ENCODE assay signal across 9 mouse cellular contexts in the genomic region with DNA sequence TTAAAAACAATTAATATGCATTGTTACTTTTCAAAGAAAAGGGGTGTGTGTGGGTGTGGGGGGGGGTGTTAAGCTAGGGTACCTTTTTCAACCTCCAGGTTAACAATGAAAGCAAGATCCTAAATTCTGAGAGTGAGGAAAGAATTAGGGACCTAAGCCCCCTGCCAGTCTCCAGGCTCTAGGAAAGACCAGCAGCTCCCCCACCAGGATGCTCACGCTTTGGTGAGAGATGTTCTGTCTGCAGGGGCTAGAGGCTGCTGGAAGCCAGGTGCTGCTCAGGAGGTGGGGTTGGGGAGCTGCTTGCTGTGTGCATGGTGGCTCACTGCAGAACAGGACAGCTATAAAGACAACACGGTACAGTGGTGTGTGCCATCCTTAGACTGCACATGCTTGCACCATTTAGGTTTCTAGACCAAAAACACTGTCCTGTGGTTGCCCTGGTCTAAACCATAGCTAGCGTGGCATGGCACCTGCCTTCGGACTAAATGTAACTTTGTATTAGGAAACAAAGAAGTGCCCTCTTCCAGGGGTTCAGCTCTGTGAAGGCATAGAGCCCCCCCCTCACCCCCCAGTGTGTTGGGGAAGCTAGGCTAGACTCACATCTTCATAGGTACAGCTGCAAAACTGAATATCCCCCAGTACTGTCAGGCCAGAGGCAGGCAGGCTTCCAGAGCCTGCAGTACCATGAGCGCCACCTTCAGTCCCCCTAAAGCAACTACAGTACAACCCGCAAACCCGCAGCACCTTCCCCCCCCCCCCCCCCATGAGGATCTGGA.
DNase-seq lines count a peak whose midpoint lies in the region; ATAC-seq lines count a peak whose summit lies in the region.
"Had no signal": no experiment of that assay in that cellular context is flagged by ENCODE, and none has a peak within 500 bp of the region (broad histone marks: within the 10 kb centered on the region; RNA-seq: fewer than 3 reads in every experiment).

No protein-coding gene starts in this region.

- no peak overlapping the region for H3K4me3 ChIP-seq in hindbrain, embryonic 13.5 days

- WGBS in hindbrain, embryonic 13.5 days: 31% methylated on average over 7 of the region's 7 CpGs

- no peak for ATAC-seq in hindbrain, embryonic 13.5 days (ENCODE audit: low FRiP score)
- ATAC-seq in megakaryocyte-erythroid progenitor cell, adult 5-6 weeks (replicated peaks; ENCODE audit: low FRiP score, low TSS enrichment, poor library complexity, severe bottlenecking): no peak

- intact Hi-C loops in left cerebral cortex, postnatal 10 days (cut with DNase I): loop anchor here (10.0 kb wide), 2 partner anchors 631 to 761 kb away; no protein-coding TSS in a partner anchor

- peaks cover 59% of the 10 kb centered on the region for H3K4me1 ChIP-seq in hindbrain, embryonic 13.5 days (replicated peaks)

- peak; percentile 50 to 59 for DNase-seq in cerebellum, postnatal 10 days
- DNase-seq in cerebellum, adult 8-10 months: no peak
- DNase-seq in left cerebral cortex, adult 18-20 months (ENCODE audit: low spot score in 2 of 2): peak; percentile 49 to 60
- no peak for DNase-seq in left cerebral cortex, postnatal 10 days (ENCODE audit: extremely low spot score in 1 of 2, low spot score in 2 of 2)
- peak; percentile 50 for DNase-seq in CD4-positive helper T cell, adult 2 months (ENCODE audit: low read depth, low spot score)
- DNase-seq in adipocyte (ENCODE audit: low spot score): no peak
- DNase-seq: left cerebral cortex, postnatal 4 days had no signal

- H3K27me3 ChIP-seq in hindbrain, embryonic 13.5 days: peaks cover 39% of the 10 kb centered on the region

- no peak overlapping the region for H3K9ac ChIP-seq in hindbrain, embryonic 13.5 days

- no peaks in the 10 kb centered on the region for H3K9me3 ChIP-seq in hindbrain, embryonic 13.5 days

- H3K36me3 ChIP-seq in hindbrain, embryonic 13.5 days: no peaks in the 10 kb centered on the region

- 0 out of 2 replicates have a peak overlapping the region, but pooled peaks have one; percentile 35 for H3K27ac ChIP-seq in hindbrain, embryonic 13.5 days

- no peak overlapping the region for H3K4me2 ChIP-seq in hindbrain, embryonic 13.5 days

Comparison
In these comparisons a context has a peak if more than half of its experiments do, and no peak if none do; other contexts are left out.
1. DNase-seq: peak in cerebellum, postnatal 10 days (2 of 2), left cerebral cortex, adult 18-20 months (2 of 2) and CD4-positive helper T cell, adult 2 months (single experiment); none in cerebellum, adult 8-10 months (single experiment), left cerebral cortex, postnatal 10 days (0 of 2) and adipocyte (single experiment).